Mouse (Mus musculus) embryo, embryonic 10 days (tissue): ENCODE results near the gene Il22.
"Not testable (repeated sequence)": the region's sequence is repeated elsewhere in the genome, so short reads cannot be mapped to it uniquely, and the experiment has no call there.

Source experiments
- DNase-seq: peaks from one replicate; pipeline ENCODE4 v3.0.0-alpha.2; 2015; ENCODE audit warnings: low spot score

Il22 gene

DNA sequence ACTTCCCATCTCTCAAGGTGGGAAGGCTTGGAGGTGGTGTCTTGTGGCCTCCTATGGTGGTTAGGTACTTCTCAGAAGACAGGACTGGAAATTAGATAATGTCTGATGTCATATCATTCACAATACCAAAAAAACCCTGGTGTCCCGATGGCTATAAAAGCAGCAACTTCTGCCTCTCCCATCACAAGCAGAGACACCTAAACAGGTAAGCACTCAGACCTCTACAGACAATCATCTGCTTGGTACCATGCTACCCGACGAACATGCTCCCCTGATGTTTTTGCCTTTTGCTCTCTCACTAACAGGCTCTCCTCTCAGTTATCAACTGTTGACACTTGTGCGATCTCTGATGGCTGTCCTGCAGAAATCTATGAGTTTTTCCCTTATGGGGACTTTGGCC is at the start of gene Il22:
Gene Il22, plus strand, starts transcription at position 301 of the 400 bp plus-strand sequence.
- no peak for DNase-seq

GRCm38 (mm10) chr10:118155932-118156331 is 48.8 kb upstream of the Il22 start:
- peak; percentile 19 for DNase-seq

DNA sequence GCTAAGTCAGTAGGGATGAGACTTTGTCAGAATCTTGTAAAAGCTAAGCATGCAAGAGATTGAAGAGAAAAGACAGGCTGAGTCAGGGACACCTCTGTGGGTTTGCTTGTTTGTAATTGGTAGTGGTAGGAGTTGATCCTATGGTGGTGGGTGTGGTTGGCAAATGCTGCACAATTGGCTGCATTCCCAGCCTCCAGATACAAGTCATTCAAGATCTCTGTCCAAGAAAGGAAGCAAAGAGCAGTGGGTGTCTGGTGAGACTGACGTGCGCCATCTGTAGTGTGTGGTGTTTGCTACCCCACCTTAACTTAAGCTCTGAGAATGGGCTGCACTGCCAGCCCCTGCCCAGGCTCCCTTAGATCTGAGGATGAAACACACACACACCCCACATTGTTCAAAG is 43.6 kb upstream of the Il22 start:
- DNase-seq = no peak

GRCm38 (mm10) chr10:118169212-118169611 is 35.5 kb upstream of the Il22 start:
- peak; percentile 13 for DNase-seq

DNA sequence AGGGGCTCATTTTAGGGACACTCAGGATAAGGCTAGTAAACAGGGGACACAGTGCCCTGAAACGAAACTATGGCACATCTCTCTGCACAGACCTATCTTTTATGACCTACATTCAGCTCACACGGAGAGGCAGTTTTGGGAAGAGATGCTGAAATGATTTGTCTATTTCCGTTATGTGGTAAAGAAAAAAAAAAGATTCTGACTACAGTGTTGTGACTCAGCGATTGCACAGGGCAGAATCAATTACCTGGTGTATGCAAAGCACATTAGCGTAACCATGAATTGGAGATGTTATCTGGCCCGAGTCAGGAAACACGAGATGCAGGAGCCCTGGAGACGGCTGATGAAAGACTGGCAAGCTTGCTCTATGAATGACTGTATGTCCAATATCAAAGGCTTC is 32.3 kb upstream of the Il22 start:
- DNase-seq = no peak

- DNase-seq = no peak
These were observed 31.9 kb upstream of the Il22 start for GRCm38 (mm10) chr10:118172876-118173275.

- not testable (repeated sequence) for DNase-seq
These were observed 29.2 kb upstream of the Il22 start for GRCm38 (mm10) chr10:118175542-118175941.

DNA sequence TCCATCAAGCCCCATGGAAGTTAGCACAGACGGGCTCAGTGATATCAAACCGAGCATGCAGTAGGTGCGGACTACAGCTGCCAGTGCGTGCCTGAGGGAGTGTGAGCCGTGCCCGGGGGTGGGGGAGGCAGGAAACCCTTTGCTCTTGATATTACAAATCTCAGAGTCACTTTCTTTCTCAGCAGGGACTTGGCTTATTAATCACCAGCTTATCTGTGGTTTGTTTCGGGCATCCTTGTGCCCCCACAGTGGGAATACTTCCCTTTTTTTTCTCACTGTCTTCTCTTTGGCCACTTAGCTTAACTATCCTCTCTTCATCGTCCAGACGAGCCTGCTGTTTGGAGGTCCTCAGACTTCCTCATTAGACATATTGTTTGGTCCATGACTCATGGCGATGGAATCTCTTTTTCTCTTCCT is 26.0 kb upstream of the Il22 start:
- DNase-seq = no peak

GRCm38 (mm10) chr10:118179265-118179664 is 25.5 kb upstream of the Il22 start:
- no peak for DNase-seq

DNA sequence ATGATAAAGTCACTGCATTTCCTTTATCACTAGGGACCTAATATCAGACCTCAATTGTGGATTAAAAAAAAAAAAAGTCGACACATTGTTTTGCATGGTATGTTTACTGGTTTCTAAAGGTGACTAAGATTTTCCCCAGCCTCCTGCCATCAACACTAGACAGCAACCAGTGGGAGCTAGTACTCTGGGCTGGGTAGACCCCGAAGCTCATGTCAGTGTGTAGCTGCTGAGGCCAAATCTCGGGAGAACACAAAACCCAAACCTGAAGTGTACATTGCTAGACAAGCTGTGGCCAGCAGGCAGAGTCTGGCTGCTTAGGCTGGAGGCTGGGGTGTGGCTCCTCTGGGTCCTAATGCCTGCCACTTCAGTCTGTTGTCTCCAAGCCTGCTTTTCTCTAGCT is 9.6 kb upstream of the Il22 start:
- peak; percentile 7 for DNase-seq

DNA sequence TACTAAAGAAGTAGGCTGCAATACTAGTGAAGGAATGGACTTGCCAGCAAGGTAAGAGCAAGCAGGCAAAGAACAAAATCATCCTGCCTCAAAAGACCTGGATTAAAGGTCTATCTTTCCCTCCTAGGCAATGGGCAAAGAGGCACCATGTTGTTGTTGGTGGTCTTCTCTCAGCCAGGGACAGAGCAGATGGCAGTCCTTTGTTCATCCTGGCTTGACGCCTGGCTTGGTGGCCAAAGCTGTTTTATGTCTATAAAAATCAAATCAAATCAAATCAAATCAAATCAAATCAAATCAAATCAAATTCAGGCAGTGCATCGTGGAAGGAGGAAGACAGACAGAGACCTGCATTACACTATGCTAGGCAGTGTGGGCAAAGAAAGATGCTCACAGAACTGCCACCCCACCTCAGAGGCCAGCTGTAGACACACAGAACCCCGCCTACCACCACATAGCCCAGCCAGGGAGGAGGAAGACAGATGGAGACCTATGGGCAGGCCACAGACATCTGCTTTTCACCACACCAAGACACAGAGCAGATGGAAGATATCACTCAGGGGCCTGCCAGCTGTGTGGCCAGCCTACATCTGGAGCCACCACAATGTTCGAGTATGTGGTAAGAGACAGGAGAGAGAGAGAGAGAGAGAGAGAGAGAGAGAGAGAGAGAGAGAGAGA is 11.1 kb downstream of the Il22 start:
- DNase-seq = not testable (repeated sequence)

DNA sequence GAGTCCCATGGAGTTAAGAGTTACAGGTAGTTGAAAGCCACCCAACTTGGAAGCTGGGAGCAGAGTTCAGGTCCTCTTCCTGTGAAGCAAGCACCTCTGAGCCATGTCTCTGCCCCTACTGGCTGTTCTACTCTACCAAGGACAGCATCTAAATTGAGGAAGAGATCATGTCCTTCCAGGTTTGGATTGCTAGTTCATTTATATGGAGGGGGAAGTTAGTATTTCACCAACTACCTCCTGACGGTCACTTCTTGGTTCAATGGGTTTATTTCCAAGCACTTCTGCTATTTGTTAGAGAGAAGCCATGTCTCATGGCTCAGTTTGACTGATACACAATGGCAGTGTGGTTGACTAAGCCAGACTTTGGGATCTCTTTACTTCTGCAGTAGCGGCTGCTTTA is 22.9 kb downstream of the Il22 start:
- DNase-seq = not testable (repeated sequence)

DNA sequence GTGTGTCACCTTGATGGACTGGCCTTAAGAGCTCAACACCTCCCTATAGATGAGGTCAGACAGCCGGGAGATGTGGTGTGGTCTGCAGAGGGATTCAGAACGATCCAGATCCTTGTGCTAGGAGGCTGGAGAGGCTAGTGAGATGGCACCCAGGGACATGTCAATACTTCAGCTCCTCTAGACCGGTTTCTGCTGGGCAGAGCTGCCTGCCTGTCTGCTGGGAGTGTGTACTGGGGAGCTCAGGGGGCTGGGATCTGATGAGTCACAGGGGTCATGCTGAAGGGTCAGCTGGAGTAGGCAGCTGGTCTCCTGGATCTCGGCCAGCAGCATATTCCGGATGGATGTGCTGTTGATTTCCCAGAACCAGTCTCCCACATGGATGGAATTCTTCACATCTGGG is 27.9 kb downstream of the Il22 start:
- not testable (repeated sequence) for DNase-seq

DNA sequence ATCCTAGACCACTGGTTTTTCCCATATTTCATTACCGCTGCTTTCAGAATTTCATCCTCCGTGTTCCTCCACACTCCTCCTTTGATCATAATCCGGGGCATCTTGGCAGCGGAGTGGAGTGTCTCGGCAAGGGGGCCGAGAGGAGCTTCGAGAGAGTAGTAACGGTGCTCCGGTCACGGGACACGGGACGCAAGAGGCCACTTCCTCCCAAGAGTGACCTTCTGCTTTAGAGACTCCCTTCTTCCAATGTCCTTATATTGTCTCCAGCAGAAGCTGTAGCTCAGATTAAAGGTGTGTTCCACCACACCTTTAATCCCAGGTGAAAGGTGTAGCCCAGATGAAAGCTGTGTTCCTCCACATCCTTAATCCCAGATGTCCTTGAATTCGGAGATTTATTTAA is 35.9 kb downstream of the Il22 start, which contains the start of gene Gm32717:
Gene Gm32717, minus strand, starts transcription at position 101 of the 400 bp plus-strand sequence.
- DNase-seq = not testable (repeated sequence)

DNA sequence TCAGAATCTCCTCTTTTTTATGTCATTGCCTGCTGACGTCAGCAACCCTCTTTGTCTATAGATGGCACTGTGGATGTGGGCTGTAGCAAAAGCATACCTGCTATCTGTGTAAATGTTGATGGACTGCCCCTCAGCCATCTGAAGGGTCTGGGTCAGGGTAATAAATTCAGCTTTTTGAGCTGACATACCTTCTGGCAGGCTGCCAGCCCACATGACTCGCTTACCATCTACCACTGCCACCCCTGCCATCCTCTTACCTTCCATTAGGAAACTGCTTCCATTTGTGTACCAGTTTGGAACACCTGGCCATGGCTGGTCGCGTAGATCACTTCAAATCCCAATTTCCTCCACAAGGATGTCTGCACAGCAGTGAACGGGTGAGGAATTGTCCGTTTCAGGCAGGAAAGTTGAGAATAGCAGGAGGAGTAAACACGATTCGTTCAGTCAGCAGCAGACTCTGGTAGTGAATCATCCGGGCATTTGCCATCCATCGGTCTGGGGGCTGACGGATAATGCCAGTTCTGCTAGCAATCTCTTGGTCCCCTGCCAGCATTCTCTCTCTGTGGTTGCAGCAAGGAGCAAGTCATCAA is 44.4 kb downstream of the Il22 start:
- not testable (repeated sequence) for DNase-seq

GRCm38 (mm10) chr10:118250852-118251295 is 46.1 kb downstream of the Il22 start:
- peak; percentile 78 for DNase-seq

DNA sequence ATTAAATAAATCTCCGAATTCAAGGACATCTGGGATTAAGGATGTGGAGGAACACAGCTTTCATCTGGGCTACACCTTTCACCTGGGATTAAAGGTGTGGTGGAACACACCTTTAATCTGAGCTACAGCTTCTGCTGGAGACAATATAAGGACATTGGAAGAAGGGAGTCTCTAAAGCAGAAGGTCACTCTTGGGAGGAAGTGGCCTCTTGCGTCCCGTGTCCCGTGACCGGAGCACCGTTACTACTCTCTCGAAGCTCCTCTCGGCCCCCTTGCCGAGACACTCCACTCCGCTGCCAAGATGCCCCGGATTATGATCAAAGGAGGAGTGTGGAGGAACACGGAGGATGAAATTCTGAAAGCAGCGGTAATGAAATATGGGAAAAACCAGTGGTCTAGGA is 53.6 kb downstream of the Il22 start, which contains the start of gene Gm32802:
Gene Gm32802, plus strand, starts transcription at position 301 of the 400 bp plus-strand sequence.
- DNase-seq = not testable (repeated sequence)
